Mouse (Mus musculus) small intestine, adult 10 weeks (tissue): Measurements from ENCODE around the gene Grin3a. TPM values are rescaled to one million over a fixed set of nuclear protein-coding genes. Genes with fewer than 3 reads are reported as not detected.

Experiments
- polyA plus RNA-seq: library from polyadenylated mRNA; stranded (reverse); fragments of 350-450 nt; fragmentation: Illumina TruSeq; extraction: RNeasy Lipid Tissue Mini Kit (QIAGEN cat#74804); gene quantifications from one replicate; pipeline ENCODE4 v1.2.3, GENCODE M21; 2014; ENCODE audit warnings: low replicate concordance

The Grin3a gene
- 0.26 TPM for polyA plus RNA-seq

DNA sequence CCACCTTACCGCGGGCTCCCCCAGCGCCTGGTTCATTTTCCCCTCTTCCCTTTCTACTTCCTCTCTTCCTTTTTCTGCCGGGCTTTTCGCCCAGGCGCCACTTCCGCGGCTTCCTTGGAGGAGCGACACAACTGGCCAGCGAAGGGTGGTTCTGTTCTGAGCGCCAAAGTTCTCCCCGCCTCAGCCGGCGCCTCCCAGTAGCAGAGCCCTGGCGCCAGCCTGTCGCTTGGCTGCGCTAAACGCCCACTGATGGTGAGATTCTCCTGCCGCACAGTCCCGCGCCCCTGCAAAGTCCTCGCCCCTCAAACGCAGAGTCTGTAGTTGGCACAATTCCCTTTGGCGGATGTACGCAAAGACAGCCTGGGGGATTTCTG is at the start of gene Grin3a:
Gene Grin3a (minus strand): TSS at position 133 of the 374 bp plus-strand sequence.

DNA sequence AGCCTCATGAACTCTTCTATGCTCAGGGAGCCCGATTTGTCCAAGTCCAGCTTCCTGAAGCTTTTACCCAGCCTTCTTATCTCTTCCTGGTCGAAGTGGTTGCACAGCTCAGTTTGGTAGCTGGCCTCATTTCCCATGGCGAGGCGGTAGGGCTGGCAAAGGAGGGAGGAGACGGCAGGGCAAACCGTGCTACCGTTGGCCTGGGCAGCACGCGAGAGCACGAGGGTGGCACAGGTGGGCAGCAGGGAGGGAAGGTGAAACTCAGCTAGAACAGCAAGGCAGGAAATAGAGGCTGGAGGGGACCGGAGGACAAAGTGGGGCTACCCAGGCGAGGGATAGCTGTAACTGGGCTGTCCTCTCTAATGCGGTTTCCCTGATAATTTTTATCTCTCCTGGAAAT is 163.7 kb downstream of the Grin3a start, which contains the start of gene Ppp3r2:
Gene Ppp3r2 (minus strand): TSS at position 213 of the 400 bp plus-strand sequence.

DNA sequence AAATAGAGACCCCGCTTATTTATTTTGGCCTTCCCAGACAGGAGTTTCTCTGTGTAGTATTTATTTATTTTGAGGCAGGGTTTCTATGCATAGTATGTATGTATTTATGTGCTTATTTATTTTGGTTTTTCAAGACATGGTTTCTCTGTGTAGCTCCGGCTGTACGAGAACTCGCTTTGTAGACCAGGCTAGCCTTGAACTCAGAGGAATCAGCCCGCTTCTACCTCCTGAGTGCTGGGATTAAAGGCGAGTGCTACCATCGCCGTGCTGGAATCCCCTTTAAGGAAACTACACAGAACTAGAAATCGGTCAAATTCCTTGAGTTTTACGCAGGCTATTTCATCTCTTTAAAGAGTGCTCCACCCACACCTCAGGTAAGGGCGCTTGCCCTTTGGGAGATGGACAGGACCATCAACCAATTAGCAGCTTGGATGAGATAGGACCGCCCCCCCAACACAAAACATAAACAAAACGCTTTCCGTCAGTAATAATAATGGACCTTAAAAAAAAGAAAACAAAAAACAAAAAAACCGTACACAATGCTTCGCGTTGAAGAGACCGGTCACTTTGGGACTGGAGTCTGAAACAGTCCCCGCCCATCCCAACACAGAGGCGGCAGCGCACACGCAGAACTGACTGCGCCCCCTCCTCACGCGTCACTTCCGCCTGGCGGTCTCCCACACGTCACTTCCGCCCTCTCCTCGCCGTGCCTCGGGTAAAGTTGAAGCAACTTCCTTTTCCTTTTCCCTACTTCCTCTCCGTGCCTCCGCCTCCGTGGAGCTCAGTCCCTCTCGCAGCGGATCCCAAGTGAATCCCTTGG is 214.0 kb downstream of the Grin3a start, which contains the start of gene Rnf20:
Gene Rnf20 (plus strand): TSS at position 688 of the 820 bp plus-strand sequence.

Other genes with a start within 250 kb of the Grin3a start
- gene Tmem246, start 247.9 kb downstream of the Grin3a start, polyA plus RNA-seq, result 5.5 TPM
- 49.0 TPM for gene Rnf20, start 213.7 kb downstream of the Grin3a start, polyA plus RNA-seq
- not detected for gene Ppp3r2, start 163.7 kb downstream of the Grin3a start, polyA plus RNA-seq